Mouse (Mus musculus): ENCODE results near the gene Rara.
"Not testable (repeated sequence)": the region's sequence is repeated elsewhere in the genome, so short reads cannot be mapped to it uniquely, and the experiment has no call there.

The Rara gene

GRCm38 (mm10) chr11:98927438-98928076, at the start of gene Rara:
TSS of gene Rara (plus strand) at chr11:98927818.
- DNase-seq (ENCODE audit: extremely low spot score, low read depth, low spot score), result no peak

- no peak for DNase-seq (ENCODE audit: extremely low spot score, low read depth, low spot score)
Observed at GRCm38 (mm10) chr11:98887703-98888102, 39.9 kb upstream of the Rara start.

- DNase-seq (ENCODE audit: extremely low spot score, low read depth, low spot score), result no peak
Observed at GRCm38 (mm10) chr11:98889077-98889476, 38.5 kb upstream of the Rara start.

GRCm38 (mm10) chr11:98889977-98890376, 37.6 kb upstream of the Rara start:
- no peak for DNase-seq (ENCODE audit: extremely low spot score, low read depth, low spot score)

GRCm38 (mm10) chr11:98892426-98892825, 35.2 kb upstream of the Rara start:
- no peak for DNase-seq (ENCODE audit: extremely low spot score, low read depth, low spot score)

GRCm38 (mm10) chr11:98900529-98901125, 27.0 kb upstream of the Rara start:
- no peak for DNase-seq (ENCODE audit: extremely low spot score, low read depth, low spot score)

GRCm38 (mm10) chr11:98902621-98903245, 24.9 kb upstream of the Rara start:
- no peak for DNase-seq (ENCODE audit: extremely low spot score, low read depth, low spot score)

- no peak for DNase-seq (ENCODE audit: extremely low spot score, low read depth, low spot score)
Observed at GRCm38 (mm10) chr11:98904577-98904976, 23.0 kb upstream of the Rara start.

GRCm38 (mm10) chr11:98905033-98905432, 22.6 kb upstream of the Rara start:
- no peak for DNase-seq (ENCODE audit: extremely low spot score, low read depth, low spot score)

GRCm38 (mm10) chr11:98905583-98905982, 22.0 kb upstream of the Rara start:
- no peak for DNase-seq (ENCODE audit: extremely low spot score, low read depth, low spot score)

GRCm38 (mm10) chr11:98907063-98907436, 20.6 kb upstream of the Rara start:
- no peak for DNase-seq (ENCODE audit: extremely low spot score, low read depth, low spot score)

GRCm38 (mm10) chr11:98907437-98908173, 20.0 kb upstream of the Rara start, which contains the start of gene Cdc6:
TSS of gene Cdc6 (plus strand) at chr11:98907801.
- DNase-seq (ENCODE audit: extremely low spot score, low read depth, low spot score), result peak; percentile 97

- DNase-seq (ENCODE audit: extremely low spot score, low read depth, low spot score), result no peak
Observed at GRCm38 (mm10) chr11:98909654-98910053, 18.0 kb upstream of the Rara start.

GRCm38 (mm10) chr11:98910415-98910814, 17.2 kb upstream of the Rara start:
- no peak for DNase-seq (ENCODE audit: extremely low spot score, low read depth, low spot score)

GRCm38 (mm10) chr11:98911498-98911897, 16.1 kb upstream of the Rara start:
- no peak for DNase-seq (ENCODE audit: extremely low spot score, low read depth, low spot score)

- DNase-seq (ENCODE audit: extremely low spot score, low read depth, low spot score), result no peak
Observed at GRCm38 (mm10) chr11:98914196-98914595, 13.4 kb upstream of the Rara start.

- DNase-seq (ENCODE audit: extremely low spot score, low read depth, low spot score), result not testable (repeated sequence)
Observed at GRCm38 (mm10) chr11:98916376-98916775, 11.2 kb upstream of the Rara start.

- DNase-seq (ENCODE audit: extremely low spot score, low read depth, low spot score), result no peak
Observed at GRCm38 (mm10) chr11:98917428-98918005, 10.1 kb upstream of the Rara start.

GRCm38 (mm10) chr11:98918231-98918630, 9.4 kb upstream of the Rara start:
- no peak for DNase-seq (ENCODE audit: extremely low spot score, low read depth, low spot score)

GRCm38 (mm10) chr11:98919009-98919408, 8.6 kb upstream of the Rara start:
- DNase-seq (ENCODE audit: extremely low spot score, low read depth, low spot score), result no peak

GRCm38 (mm10) chr11:98921813-98922212, 5.8 kb upstream of the Rara start:
- DNase-seq (ENCODE audit: extremely low spot score, low read depth, low spot score), result not testable (repeated sequence)

All from hindlimb bud, embryonic 11.5 days (tissue).